Mouse (Mus musculus) spleen, postnatal 14 days (tissue): ENCODE measurements around the gene Prkce.

ENCODE experiments used
- DNase-seq, 2 experiments: peaks; one replicate each; pipeline ENCODE4 v3.0.0; 2021 to 2022; ENCODE audit warnings: low spot score in 2 of 2

The Prkce gene

GRCm38 (mm10) chr17:86521252-86521651 is 353.7 kb downstream of the Prkce start:
- DNase-seq, result no peak

GRCm38 (mm10) chr17:86522649-86523048 is 355.1 kb downstream of the Prkce start:
- no peak for DNase-seq

- DNase-seq, result no peak
Measured at GRCm38 (mm10) chr17:86523374-86523773, 355.8 kb downstream of the Prkce start.

DNA sequence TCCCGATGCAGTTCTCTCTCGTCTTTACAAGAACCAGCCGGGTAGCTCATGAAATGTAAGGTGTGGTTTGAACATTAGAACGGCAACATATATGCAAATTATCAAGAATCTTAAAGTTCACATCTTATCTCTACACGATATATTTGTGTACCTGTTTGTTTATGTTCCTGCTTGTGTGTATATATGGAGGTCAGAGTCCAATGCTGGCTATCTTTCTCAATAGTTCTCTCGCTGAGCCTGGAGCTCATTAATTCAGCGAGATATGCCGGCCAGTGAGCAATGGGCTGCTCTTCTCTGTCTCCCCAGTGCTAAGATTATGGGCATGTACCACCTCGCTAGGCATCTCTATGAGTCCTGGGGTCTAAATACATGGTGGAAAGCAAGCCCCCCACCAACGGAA is 356.3 kb downstream of the Prkce start:
- no peak for DNase-seq

DNA sequence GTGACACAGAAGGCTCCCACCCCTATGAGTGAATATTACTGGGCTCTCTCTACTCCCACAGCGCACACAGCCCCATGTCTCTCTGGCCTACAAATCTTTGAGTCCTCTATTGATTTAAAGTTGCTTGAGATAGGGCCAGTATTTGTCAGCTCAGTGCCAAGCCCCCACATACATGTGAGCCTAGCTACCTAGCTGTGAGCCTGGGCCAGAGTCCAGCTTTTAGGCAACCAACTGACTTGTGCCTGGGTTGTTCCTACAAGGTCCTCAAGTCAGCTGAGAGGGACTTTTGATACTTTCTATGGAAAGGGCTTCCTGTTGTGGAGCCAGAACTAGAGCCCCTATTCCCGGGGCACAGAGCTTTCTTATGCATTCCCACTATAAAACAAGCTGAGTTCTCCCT is 357.5 kb downstream of the Prkce start:
- no peak for DNase-seq

DNA sequence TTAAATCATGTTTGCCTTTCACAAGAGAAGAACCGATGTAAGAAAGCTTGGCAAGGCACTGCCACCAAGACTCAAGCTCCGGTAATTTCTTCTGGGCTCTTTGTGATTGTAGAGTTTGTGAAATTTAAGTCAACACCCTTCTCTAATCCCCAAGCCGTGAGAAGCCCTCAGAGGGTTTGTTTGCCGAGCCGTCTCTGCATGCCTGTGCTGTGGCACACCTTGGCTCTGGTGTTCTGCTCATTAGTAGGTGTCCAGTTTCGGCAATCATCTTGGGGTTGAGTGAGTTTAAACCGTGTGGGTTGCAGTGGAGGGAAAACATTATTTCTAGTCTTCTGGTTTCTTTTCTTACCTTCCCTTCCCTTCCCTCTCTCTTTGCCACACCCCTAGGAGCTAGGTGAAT is 358.4 kb downstream of the Prkce start:
- no peak for DNase-seq

DNA sequence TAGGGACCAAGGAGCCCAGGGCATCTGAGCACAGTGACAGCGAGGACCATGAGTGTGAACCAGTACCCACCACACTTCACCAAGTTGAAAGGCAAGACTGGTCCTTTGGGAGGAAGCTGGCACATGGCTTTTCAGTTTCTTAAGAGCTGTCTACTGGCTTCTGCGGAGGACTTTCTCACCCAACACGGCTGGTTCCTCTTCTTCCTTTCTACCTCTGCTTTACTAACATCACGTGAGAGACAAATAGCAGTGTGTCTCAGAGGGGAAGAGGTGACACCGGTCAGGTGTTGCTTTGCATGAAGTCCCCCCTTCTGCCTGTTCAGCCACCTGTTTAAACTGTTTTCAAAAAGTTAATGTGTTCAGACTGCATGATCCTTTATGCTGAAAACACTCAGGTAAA is 359.7 kb downstream of the Prkce start:
- no peak for DNase-seq

GRCm38 (mm10) chr17:86529003-86529402 is 361.4 kb downstream of the Prkce start:
- no peak for DNase-seq

DNA sequence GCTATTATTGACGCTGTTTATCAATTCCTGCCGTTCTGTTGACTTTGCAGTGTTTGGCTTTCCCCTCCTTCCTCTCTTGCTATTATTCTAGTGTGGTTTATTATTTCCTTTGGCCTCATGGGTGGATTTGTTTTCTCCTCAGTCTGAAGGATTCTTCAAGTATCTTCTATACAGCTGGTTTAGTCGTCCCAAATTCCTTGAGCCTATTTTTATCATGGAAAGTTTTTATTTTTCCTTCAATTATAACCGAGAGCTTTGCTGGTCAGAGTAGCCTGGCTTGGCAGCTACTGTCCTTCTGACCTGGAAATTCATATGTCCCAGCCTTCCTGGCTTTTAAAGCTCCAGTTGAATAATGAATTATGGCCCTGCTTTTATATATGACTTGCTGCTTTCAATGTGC is 361.8 kb downstream of the Prkce start:
- no peak for DNase-seq

GRCm38 (mm10) chr17:86531231-86531630 is 363.6 kb downstream of the Prkce start:
- DNase-seq, result no peak

GRCm38 (mm10) chr17:86532783-86533548 is 365.4 kb downstream of the Prkce start:
- DNase-seq, result no peak

- no peak for DNase-seq
Measured at GRCm38 (mm10) chr17:86533549-86533851, 365.9 kb downstream of the Prkce start.

- no peak for DNase-seq
Measured at GRCm38 (mm10) chr17:86535096-86535495, 367.5 kb downstream of the Prkce start.

- peak in 1 of 2 experiments; percentile 47 for DNase-seq
Measured at GRCm38 (mm10) chr17:86535827-86536656, 368.5 kb downstream of the Prkce start.

DNA sequence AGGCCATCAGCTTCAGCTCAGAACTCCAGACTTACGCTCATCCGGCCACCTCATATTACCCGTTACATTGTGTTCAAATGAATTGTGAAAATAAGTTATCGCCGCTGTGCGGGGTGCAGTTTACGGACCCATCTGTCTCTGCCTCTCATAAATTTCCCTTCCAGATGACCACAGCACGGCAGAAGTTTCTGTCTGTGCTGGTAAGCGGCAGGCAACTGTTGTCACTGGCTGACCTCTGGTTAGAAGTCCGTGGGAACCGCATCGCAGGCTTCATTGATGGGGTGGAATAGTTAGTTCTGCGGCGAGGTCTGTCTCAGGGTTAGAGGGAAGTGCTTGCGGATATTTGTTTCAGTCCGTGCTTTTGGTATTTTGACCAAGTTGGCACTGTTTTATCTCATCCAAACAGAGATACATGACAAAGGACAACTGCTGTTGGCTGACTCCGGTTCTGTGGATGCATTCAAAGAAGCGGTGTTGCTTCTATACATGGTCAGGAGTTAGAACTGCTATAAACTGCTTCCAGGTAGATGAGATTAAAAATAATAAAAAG is 372.4 kb downstream of the Prkce start:
- no peak for DNase-seq

- DNase-seq, result no peak
Measured at GRCm38 (mm10) chr17:86546529-86546928, 378.9 kb downstream of the Prkce start.

DNA sequence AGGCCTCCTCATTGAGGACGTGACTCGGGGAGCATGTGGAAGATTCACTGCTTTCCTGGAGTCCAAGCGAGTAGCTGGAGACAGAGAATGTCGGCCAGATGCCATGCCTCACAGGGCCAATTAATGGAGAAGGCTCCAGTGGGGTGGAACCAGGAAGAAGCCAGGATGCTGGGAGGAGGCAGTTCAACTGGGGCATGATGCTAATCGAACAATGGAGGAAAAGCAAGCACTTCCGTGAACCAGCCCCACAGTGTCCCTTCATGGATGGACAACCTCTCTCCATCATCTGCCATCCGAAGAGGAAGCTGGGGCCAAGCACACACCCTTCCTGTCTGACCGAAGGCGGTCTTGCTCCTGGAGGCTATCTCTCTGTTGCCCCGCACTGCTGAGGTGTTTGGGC is 381.5 kb downstream of the Prkce start:
- no peak for DNase-seq

DNA sequence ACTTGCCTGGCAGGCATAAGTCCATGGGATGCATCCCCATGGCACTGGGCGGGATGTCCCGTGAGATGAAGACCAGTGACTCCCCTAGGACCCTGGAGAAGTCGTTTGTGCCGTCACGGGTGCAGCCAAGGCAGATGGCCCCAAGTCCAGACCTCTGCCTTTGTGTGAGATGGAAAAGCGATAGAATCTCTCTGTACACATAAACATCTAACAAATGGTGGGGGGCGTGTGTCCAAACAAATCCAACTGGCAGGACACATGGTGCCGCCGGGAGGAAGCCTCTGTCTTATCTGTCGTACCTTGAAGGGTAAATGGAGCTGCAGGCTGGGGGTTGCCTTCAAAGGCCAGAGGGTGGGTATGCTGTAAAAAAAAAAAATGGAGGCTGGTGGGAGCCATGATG is 384.0 kb downstream of the Prkce start:
- DNase-seq, result no peak

DNA sequence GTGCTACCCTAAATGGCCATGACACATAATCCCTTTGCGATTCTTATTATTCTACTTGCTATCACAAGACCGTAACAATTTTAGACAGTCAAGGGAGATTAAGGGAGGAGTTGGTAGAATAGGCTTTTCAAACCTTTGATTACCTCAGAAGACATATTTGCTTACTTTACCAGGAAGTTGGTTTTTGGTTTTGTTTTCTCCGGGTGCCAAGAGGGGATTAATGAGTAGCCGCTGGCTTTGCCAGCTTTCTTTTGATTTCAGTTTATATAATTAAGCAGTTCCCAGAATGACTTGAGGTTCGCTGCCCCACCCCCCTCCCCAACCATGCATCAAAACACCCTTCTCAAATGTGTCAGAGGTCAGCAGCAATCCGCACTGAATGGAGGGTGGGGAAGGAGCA is 384.4 kb downstream of the Prkce start:
- no peak for DNase-seq

DNA sequence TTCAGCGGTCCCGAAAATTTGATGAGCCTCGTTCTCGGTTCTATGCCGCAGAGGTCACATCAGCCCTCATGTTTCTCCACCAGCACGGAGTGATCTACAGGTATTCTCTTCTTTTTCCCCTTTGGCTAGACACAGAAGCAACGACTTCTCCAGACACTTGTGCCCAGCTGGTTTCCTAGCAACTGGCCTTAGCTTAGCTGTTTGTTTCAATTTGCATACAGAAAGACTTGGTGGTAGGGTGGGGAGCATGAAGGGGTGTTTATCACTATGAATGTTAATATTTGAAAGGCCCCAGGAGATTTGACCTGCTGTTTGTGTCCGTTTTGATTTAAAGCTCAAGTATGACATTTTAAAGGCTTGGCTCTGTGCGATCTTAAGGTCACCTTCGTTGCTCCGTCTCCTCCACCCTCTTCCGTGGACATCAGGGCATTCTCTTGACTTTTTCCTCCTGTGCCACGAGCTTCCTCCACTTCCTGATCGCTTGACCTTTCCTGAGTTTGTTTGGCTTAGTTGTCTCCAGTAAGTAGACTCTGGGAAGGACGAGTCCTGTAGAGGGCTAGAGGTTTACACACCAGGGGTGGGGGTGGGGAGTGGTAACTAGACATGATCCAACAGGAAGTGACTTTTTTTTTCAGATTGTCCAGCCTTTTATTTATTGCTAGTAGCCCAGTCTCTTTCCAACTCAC is 391.8 kb downstream of the Prkce start:
- no peak for DNase-seq

DNA sequence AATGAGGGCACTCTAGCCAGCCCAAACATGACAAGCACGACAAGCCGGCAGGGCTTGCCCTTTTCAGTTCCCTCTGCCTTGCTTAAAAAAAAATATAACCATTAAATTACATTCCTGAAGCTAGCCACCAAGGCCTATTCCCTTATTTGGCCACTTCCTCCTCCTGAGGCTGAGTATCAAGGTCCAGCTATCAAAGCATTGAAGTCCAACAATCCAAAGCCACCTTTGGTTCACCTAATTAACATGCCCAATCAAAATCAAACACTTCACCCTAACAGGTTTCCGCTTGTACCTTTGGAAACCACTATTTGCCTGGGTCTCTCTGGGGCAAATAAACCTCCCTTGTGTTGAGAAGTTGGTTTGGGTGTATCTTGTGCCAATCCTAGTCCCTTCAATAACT is 392.9 kb downstream of the Prkce start:
- DNase-seq, result no peak

DNA sequence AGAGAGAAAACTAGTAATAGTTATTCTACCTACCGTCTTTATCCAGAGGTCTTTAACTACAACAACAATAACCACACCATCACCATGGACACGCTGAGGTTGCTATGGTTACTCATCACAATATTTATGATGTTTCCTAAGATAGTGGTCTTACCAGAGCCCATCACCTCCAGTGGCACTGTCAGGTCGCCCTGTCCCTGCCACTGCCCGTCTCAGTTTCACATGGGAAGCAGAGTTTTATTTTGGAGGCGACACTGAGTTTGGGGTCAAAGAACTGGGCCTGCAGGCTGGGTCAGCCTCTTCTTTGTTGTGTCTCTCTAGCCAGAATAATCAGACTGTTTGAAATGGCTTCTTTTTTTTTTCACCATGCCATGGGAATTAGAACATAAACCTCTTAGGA is 402.9 kb downstream of the Prkce start:
- DNase-seq, result no peak
